Mouse (Mus musculus): Measurements from ENCODE around the gene Alg2. TPM values are rescaled to one million over a fixed set of nuclear protein-coding genes. Genes with fewer than 3 reads are reported as not detected.

Gene Alg2
- polyA plus RNA-seq, 1 experiment from 2014 or later = 28.1 TPM

GRCm38 (mm10) chr4:47493456-47493855 is 19.3 kb upstream of the Alg2 start:
- Histone ChIP-seq H3K27me3 (replicated peaks; ENCODE audit: control insufficient read depth, insufficient read depth, low read length) (no peaks in the 10 kb centered on the region), H3K4me1 (replicated peaks; ENCODE audit: control insufficient read depth, insufficient read depth, low read length) (0 out of 2 replicates have a peak, but pooled peaks cover 2% of the 10 kb centered on the region), H3K4me3 (ENCODE audit: low read depth, low read length) (no peak overlapping the region), H3K9ac (ENCODE audit: low read depth, low read length) (no peak overlapping the region), H3K27ac (ENCODE audit: low read depth, low read length) (no peak overlapping the region), H3K9me3 (ENCODE audit: control insufficient read depth) (no peaks in the 10 kb centered on the region), H3K36me3 (ENCODE audit: control insufficient read depth, insufficient read depth) (no peaks in the 10 kb centered on the region), H3K4me2 (replicated peaks; ENCODE audit: low read depth) (no peak overlapping the region)
- no peak for TF ChIP-seq CTCF (IDR thresholded peaks at IDR 0.05; ENCODE audit: low read depth)
- WGBS = 69% methylated on average over 8 of the region's 8 CpGs
- no peak for ATAC-seq

- no peaks in the 10 kb centered on the region for H3K36me3 ChIP-seq (ENCODE audit: control insufficient read depth, insufficient read depth)
- H3K9me3 ChIP-seq (ENCODE audit: control insufficient read depth) = no peaks in the 10 kb centered on the region
- 58% methylated on average over 12 of the region's 12 CpGs for WGBS
- H3K4me2 ChIP-seq (replicated peaks; ENCODE audit: low read depth) = no peak overlapping the region
- no peak overlapping the region for H3K27ac ChIP-seq (ENCODE audit: low read depth, low read length)
- no peak overlapping the region for H3K9ac ChIP-seq (ENCODE audit: low read depth, low read length)
- H3K4me1 ChIP-seq (replicated peaks; ENCODE audit: control insufficient read depth, insufficient read depth, low read length) = no peaks in the 10 kb centered on the region
- no peak for TF ChIP-seq CTCF (IDR thresholded peaks at IDR 0.05; ENCODE audit: low read depth)
- no peaks in the 10 kb centered on the region for H3K27me3 ChIP-seq (replicated peaks; ENCODE audit: control insufficient read depth, insufficient read depth, low read length)
- no peak overlapping the region for H3K4me3 ChIP-seq (ENCODE audit: low read depth, low read length)
- ATAC-seq = no peak
Measured at GRCm38 (mm10) chr4:47492311-47493086, 18.4 kb upstream of the Alg2 start.

- Histone ChIP-seq H3K9ac (ENCODE audit: low read depth, low read length) (no peak overlapping the region), H3K36me3 (ENCODE audit: control insufficient read depth, insufficient read depth) (no peaks in the 10 kb centered on the region), H3K4me1 (replicated peaks; ENCODE audit: control insufficient read depth, insufficient read depth, low read length) (no peaks in the 10 kb centered on the region), H3K4me2 (replicated peaks; ENCODE audit: low read depth) (no peak overlapping the region), H3K27ac (ENCODE audit: low read depth, low read length) (no peak overlapping the region), H3K27me3 (replicated peaks; ENCODE audit: control insufficient read depth, insufficient read depth, low read length) (no peaks in the 10 kb centered on the region), H3K9me3 (ENCODE audit: control insufficient read depth) (no peaks in the 10 kb centered on the region), H3K4me3 (ENCODE audit: low read depth, low read length) (no peak overlapping the region)
- 81% methylated on average over 6 of the region's 6 CpGs for WGBS
- ATAC-seq = no peak
- no peak for TF ChIP-seq CTCF (IDR thresholded peaks at IDR 0.05; ENCODE audit: low read depth)
Measured at GRCm38 (mm10) chr4:47491243-47491642, 17.1 kb upstream of the Alg2 start.

GRCm38 (mm10) chr4:47480576-47480975 is 6.4 kb upstream of the Alg2 start:
- H3K4me1 ChIP-seq (replicated peaks; ENCODE audit: control insufficient read depth, insufficient read depth, low read length) = no peaks in the 10 kb centered on the region
- no peak overlapping the region for H3K9ac ChIP-seq (ENCODE audit: low read depth, low read length)
- WGBS = 94% methylated on average over 9 of the region's 9 CpGs
- H3K9me3 ChIP-seq (ENCODE audit: control insufficient read depth) = no peaks in the 10 kb centered on the region
- no peak overlapping the region for H3K4me3 ChIP-seq (ENCODE audit: low read depth, low read length)
- no peak for TF ChIP-seq CTCF (IDR thresholded peaks at IDR 0.05; ENCODE audit: low read depth)
- no peak overlapping the region for H3K27ac ChIP-seq (ENCODE audit: low read depth, low read length)
- H3K27me3 ChIP-seq (replicated peaks; ENCODE audit: control insufficient read depth, insufficient read depth, low read length) = no peaks in the 10 kb centered on the region
- H3K4me2 ChIP-seq (replicated peaks; ENCODE audit: low read depth) = no peak overlapping the region
- no peak for ATAC-seq
- peaks cover 63% of the 10 kb centered on the region for H3K36me3 ChIP-seq (ENCODE audit: control insufficient read depth, insufficient read depth)

GRCm38 (mm10) chr4:47480095-47480494 is 6.0 kb upstream of the Alg2 start:
- no peak overlapping the region for H3K4me2 ChIP-seq (replicated peaks; ENCODE audit: low read depth)
- no peaks in the 10 kb centered on the region for H3K4me1 ChIP-seq (replicated peaks; ENCODE audit: control insufficient read depth, insufficient read depth, low read length)
- no peak for ATAC-seq
- WGBS = 94% methylated on average over 13 of the region's 13 CpGs
- no peaks in the 10 kb centered on the region for H3K9me3 ChIP-seq (ENCODE audit: control insufficient read depth)
- no peak for TF ChIP-seq CTCF (IDR thresholded peaks at IDR 0.05; ENCODE audit: low read depth)
- H3K27ac ChIP-seq (ENCODE audit: low read depth, low read length) = no peak overlapping the region
- H3K4me3 ChIP-seq (ENCODE audit: low read depth, low read length) = no peak overlapping the region
- H3K9ac ChIP-seq (ENCODE audit: low read depth, low read length) = no peak overlapping the region
- H3K36me3 ChIP-seq (ENCODE audit: control insufficient read depth, insufficient read depth) = peaks cover 63% of the 10 kb centered on the region
- H3K27me3 ChIP-seq (replicated peaks; ENCODE audit: control insufficient read depth, insufficient read depth, low read length) = no peaks in the 10 kb centered on the region

- H3K27me3 ChIP-seq (replicated peaks; ENCODE audit: control insufficient read depth, insufficient read depth, low read length) = no peaks in the 10 kb centered on the region
- peaks cover 49% of the 10 kb centered on the region for H3K36me3 ChIP-seq (ENCODE audit: control insufficient read depth, insufficient read depth)
- no peak for TF ChIP-seq CTCF (IDR thresholded peaks at IDR 0.05; ENCODE audit: low read depth)
- no peak overlapping the region for H3K4me2 ChIP-seq (replicated peaks; ENCODE audit: low read depth)
- no peak overlapping the region for H3K4me3 ChIP-seq (ENCODE audit: low read depth, low read length)
- H3K4me1 ChIP-seq (replicated peaks; ENCODE audit: control insufficient read depth, insufficient read depth, low read length) = no peaks in the 10 kb centered on the region; the same call in 1 of the 2 replicates
- no peak overlapping the region for H3K9ac ChIP-seq (ENCODE audit: low read depth, low read length)
- no peak overlapping the region for H3K27ac ChIP-seq (ENCODE audit: low read depth, low read length)
- 92% methylated on average over 6 of the region's 6 CpGs for WGBS
- ATAC-seq = no peak
- no peaks in the 10 kb centered on the region for H3K9me3 ChIP-seq (ENCODE audit: control insufficient read depth)
Measured at GRCm38 (mm10) chr4:47477539-47477938, 3.4 kb upstream of the Alg2 start.

Measured in intestine, postnatal 0 days (tissue).